Mouse (Mus musculus) ES-E14 (cell line): Measurements from ENCODE around the gene Unc5c. TPM values are rescaled to one million over a fixed set of nuclear protein-coding genes. Genes with fewer than 3 reads are reported as not detected.

Experiments used
- DNase-seq: peaks from one replicate; pipeline ENCODE4 v3.0.0-alpha.2; 2013; ENCODE audit warnings: low read depth, low spot score
- H3K27ac ChIP-seq: 2 replicates; pipeline ENCODE4 v1.5.1; 2012; ENCODE audit warnings: low read depth, mild to moderate bottlenecking, low read length, moderate library complexity, mixed read lengths; ENCODE audit not compliant: poor library complexity, insufficient read depth, severe bottlenecking
- H3K36me3 ChIP-seq: 2 replicates; pipeline ENCODE4 v1.6.1; 2012; ENCODE audit warnings: mild to moderate bottlenecking, low read length, moderate library complexity, mixed read lengths; ENCODE audit not compliant: control insufficient read depth, poor library complexity, insufficient read depth, severe bottlenecking
- H3K4me1 ChIP-seq, 2 experiments: fragments of 150-350 bp in 1 of 2; sonication (generic) in 1 of 2; 2 replicates each; pipeline ENCODE4 v1.6.1; 2012; ENCODE audit warnings: low read length in 2 of 2, mild to moderate bottlenecking in 1 of 2, mixed read lengths in 1 of 2; ENCODE audit not compliant: control insufficient read depth in 2 of 2, insufficient read depth in 2 of 2, poor library complexity in 1 of 2
- H3K4me3 ChIP-seq, 2 experiments: fragments of 150-350 bp in 1 of 2; sonication (generic) in 1 of 2; 2 replicates each; pipeline ENCODE4 v1.5.1; 2012; ENCODE audit warnings: low read length in 2 of 2, low read depth in 1 of 2, mild to moderate bottlenecking in 1 of 2, mixed read lengths in 1 of 2; ENCODE audit not compliant: insufficient read depth in 1 of 2, poor library complexity in 1 of 2, severe bottlenecking in 1 of 2
- H3K9ac ChIP-seq: 2 replicates; pipeline ENCODE4 v1.6.1; 2012; ENCODE audit warnings: low read depth, mild to moderate bottlenecking, low read length, mixed read lengths; ENCODE audit not compliant: poor library complexity, insufficient read depth, severe bottlenecking
- H3K9me3 ChIP-seq: fragments of 150-350 bp; sonication (generic); 2 replicates; pipeline ENCODE4 v1.6.1; 2012; ENCODE audit warnings: low read depth, mild to moderate bottlenecking, low read length; ENCODE audit not compliant: control insufficient read depth, insufficient read depth
- CHD2 ChIP-seq: IDR thresholded peaks from 2 replicates; pipeline ENCODE4 v1.6.1; 2014; ENCODE audit warnings: mild to moderate bottlenecking, low read depth, low read length, inconsistent platforms
- HCFC1 ChIP-seq: IDR thresholded peaks from 2 replicates; pipeline ENCODE4 v1.6.1; 2012; ENCODE audit warnings: low read length, inconsistent platforms, borderline replicate concordance; ENCODE audit not compliant: insufficient read depth
- MAFK ChIP-seq: IDR thresholded peaks from 2 replicates; pipeline ENCODE4 v1.6.1; 2014; ENCODE audit warnings: mild to moderate bottlenecking, low read depth, low read length, inconsistent platforms; ENCODE audit not compliant: insufficient read depth
- ZC3H11A ChIP-seq: IDR thresholded peaks from 2 replicates; pipeline ENCODE4 v1.6.1; 2012; ENCODE audit warnings: low read depth, mild to moderate bottlenecking, inconsistent platforms, low read length, borderline replicate concordance
- ZNF384 ChIP-seq: IDR thresholded peaks from 2 replicates; pipeline ENCODE4 v1.6.1; 2012; ENCODE audit warnings: low read depth, low read length, inconsistent platforms
- in situ Hi-C, 2 experiments: fragments of 600-800 bp; cut with MboI; formaldehyde crosslinking; loops; one replicate each; pipeline ENCODE4 v1.15.1; 2025; ENCODE audit warnings: low sequenced_read_pairs in 2 of 2, inconsistent platforms in 1 of 2; ENCODE audit not compliant: unreplicated experiment in 2 of 2
- total RNA-seq: library from RNA; depleted of rRNA; stranded (reverse); fragments of 300-350 nt; gene quantifications from 2 replicates; pipeline ENCODE4 v1.2.3, GENCODE M21; 2012

Unc5c gene
- total RNA-seq, 1 experiment: 0.67 TPM

DNA sequence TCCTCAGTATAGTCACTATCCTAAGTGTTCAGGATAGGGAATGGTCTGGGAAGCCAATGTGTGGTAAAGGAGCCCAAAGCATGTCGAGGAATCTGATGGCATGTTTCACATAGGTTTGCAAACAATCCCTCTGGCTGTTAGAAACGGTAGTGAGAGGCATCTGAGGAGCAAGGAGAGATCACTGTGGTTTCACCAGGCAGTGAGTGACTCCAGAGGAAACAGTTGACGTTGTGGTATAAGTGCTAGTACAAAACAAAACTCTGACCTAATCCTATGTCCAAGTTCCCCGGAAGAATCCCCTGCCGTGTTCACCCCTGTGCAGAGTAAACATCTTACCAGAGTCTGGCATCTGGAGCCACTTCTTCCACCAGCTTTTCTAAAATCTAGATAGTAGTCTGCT is 179.2 kb downstream of the Unc5c start:
- no peak for DNase-seq
- Histone ChIP-seq H3K9ac (no peak overlapping the region), H3K27ac (no peak overlapping the region), H3K4me3 (no peak overlapping the region), H3K4me1 (no peaks in the 10 kb centered on the region), H3K9me3 (no peaks in the 10 kb centered on the region), H3K36me3 (no peaks in the 10 kb centered on the region)
- in situ Hi-C loops: no loop called here
- TF ChIP-seq MAFK (no peak), ZC3H11A (no peak), CHD2 (no peak), HCFC1 (no peak), ZNF384 (no peak)

DNA sequence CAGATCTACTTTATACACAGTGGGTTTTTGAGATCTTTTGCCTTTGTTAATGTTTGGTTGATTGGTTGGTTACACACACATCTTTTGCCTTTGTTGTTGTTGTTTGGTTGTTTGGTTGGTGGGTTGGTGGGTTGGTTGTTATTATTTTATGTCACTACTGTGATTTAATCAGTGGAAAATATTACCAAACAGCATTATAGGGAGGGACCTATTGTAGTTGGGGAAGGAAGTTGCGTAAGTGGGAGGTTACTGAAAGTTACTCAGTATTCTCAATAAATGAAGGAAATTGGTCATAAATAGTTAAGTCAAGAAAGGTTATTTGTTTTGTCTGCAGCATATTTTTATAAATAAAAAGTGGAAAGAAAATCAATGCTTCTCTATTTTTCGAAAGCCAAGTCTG is 181.6 kb downstream of the Unc5c start:
- Histone ChIP-seq H3K27ac (no peak overlapping the region), H3K36me3 (no peaks in the 10 kb centered on the region), H3K9me3 (no peaks in the 10 kb centered on the region), H3K4me1 (no peaks in the 10 kb centered on the region), H3K4me3 (no peak overlapping the region), H3K9ac (no peak overlapping the region)
- in situ Hi-C loops: no loop called here
- DNase-seq: no peak
- no peak for TF ChIP-seq ZNF384
- TF ChIP-seq CHD2: no peak
- TF ChIP-seq MAFK: no peak
- no peak for TF ChIP-seq ZC3H11A
- no peak for TF ChIP-seq HCFC1

DNA sequence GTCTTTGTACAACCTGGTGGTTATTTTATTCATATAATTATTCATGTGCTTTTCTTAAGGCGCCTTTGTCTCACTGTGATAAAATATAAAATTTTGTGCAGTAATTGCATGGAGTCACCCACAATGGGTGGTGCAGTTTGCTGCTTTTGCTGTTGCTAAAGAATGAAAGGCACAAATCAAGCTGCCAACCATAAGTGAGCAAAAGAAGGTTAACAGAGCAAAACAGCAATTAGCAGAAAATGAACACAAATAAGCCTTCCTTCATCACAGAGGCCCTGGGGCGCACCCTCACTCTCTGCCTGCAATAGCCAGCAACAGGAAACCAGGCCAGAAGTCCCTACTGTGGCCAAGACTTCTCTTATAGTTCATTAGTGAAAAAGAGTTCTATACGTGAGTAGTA is 185.6 kb downstream of the Unc5c start:
- H3K36me3 ChIP-seq: no peaks in the 10 kb centered on the region
- no peak overlapping the region for H3K9ac ChIP-seq
- no peak overlapping the region for H3K4me3 ChIP-seq
- H3K27ac ChIP-seq: no peak overlapping the region
- TF ChIP-seq ZC3H11A (no peak), MAFK (no peak), ZNF384 (no peak), HCFC1 (no peak), CHD2 (no peak)
- no peak for DNase-seq
- H3K4me1 ChIP-seq: no peaks in the 10 kb centered on the region
- in situ Hi-C loops: no loop called here
- no peaks in the 10 kb centered on the region for H3K9me3 ChIP-seq

DNA sequence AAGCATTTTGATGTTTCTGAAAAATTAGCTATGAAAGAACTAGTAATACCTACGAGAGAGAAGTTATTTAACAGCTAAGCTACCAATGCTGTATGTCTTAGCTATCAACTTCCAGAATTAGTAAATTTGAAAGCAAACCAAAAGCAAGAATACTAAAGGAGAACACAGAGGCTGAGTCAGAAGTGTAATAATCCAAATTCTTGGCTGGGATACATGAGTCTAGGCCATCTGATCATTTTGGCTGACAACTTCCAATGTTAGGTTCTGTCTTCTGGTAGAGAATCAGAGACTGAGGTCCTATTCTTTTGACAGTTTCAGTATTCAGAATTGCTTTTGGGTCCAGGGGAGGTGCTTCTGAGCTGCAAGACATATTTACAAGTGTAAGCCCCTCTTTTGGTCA is 188.9 kb downstream of the Unc5c start:
- TF ChIP-seq MAFK: no peak
- no peak for TF ChIP-seq CHD2
- TF ChIP-seq HCFC1: no peak
- no peak for TF ChIP-seq ZNF384
- TF ChIP-seq ZC3H11A: no peak
- H3K36me3 ChIP-seq: no peaks in the 10 kb centered on the region
- in situ Hi-C loops: no loop called here
- H3K9ac ChIP-seq: no peak overlapping the region
- no peak overlapping the region for H3K27ac ChIP-seq
- H3K4me1 ChIP-seq: no peaks in the 10 kb centered on the region
- DNase-seq: no peak
- no peaks in the 10 kb centered on the region for H3K9me3 ChIP-seq
- no peak overlapping the region for H3K4me3 ChIP-seq

DNA sequence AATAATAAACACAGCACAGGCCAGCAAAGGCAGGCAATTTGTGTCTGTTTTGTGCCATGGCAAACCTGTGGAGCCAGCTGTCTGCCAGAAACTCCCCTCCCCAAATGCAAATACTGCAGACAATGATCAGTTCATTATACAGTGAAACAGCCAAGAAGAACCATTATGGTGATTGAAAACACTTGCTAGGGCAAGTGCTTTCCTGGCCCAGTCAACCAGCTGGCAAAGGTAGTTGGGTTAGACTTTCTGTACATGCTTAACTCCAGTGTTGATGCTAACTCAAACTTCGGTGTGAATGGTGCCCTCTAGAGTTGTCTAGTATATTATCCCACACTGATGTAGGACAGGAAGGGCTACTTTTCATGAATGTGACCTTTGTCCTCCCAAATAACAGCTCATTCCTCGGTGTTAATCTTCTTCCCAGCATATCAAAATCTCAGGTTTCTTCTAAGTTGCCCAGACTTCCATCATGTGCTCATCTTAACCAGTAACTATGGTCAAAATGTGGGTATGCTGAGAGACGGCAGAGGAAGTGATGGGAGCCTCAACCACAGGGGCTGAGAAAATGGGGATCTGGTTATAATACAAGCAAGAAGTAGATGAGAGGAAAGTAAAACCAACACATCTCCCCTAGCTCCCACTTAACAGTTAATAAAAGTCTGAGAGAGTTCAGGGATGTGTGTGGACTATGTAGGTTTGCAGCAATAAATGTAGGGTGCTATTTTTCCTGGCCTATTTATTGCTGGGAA is 194.2 kb downstream of the Unc5c start:
- no peak overlapping the region for H3K27ac ChIP-seq
- H3K4me3 ChIP-seq: no peak overlapping the region
- H3K36me3 ChIP-seq: no peaks in the 10 kb centered on the region
- H3K4me1 ChIP-seq: no peaks in the 10 kb centered on the region
- no peak overlapping the region for H3K9ac ChIP-seq
- TF ChIP-seq HCFC1: no peak
- no peak for TF ChIP-seq CHD2
- TF ChIP-seq ZC3H11A: no peak
- no peak for TF ChIP-seq MAFK
- TF ChIP-seq ZNF384: no peak
- in situ Hi-C loops: no loop called here
- no peaks in the 10 kb centered on the region for H3K9me3 ChIP-seq
- no peak for DNase-seq
